Mouse (Mus musculus): ENCODE results near the gene Oaz2. TPM values are rescaled to one million over a fixed set of nuclear protein-coding genes. Genes with fewer than 3 reads are reported as not detected.

Oaz2 gene
- polyA plus RNA-seq, 1 experiment from 2014 or later: 263 TPM

DNA sequence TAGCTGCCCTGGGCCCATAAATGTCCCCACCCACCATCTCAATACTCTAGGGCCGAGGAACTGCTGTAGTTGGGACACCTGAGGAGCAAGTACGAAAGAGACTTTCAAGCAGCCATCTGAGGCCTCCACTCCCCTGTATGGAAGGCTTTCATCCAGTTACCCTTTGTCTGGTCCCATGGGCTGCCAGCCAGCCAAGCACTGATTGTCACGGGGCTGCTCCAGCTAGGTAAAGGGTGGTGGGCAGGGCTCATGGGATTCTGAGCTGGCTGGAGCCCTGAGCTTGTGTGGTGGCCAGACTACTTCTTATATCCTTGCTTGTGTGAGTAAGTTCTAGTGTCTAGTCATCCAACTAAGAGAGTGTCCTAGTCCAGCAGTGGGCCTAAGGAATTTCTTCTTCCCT lies 10.6 kb upstream of the Oaz2 start:
- ATAC-seq (ENCODE audit: insufficient read depth, low FRiP score, low TSS enrichment) (no peak), DNase-seq (ENCODE audit: low spot score) (no peak)
- no peaks in the 10 kb centered on the region for H3K36me3 ChIP-seq (ENCODE audit: control insufficient read depth, insufficient read depth, low read length)
- H3K27me3 ChIP-seq (ENCODE audit: control insufficient read depth, insufficient read depth, low read length): no peaks in the 10 kb centered on the region
- H3K9me3 ChIP-seq (ENCODE audit: control insufficient read depth, low read length): no peaks in the 10 kb centered on the region
- 70% methylated on average over 3 of the region's 3 CpGs for WGBS
- H3K4me2 ChIP-seq (ENCODE audit: low read depth): no peak overlapping the region
- H3K27ac ChIP-seq (ENCODE audit: low read depth, low read length): no peak overlapping the region
- no peaks in the 10 kb centered on the region for H3K4me1 ChIP-seq (ENCODE audit: control insufficient read depth, insufficient read depth, low read length)
- no peak overlapping the region for H3K4me3 ChIP-seq (ENCODE audit: low read depth, low read length)
- H3K9ac ChIP-seq (ENCODE audit: low read length): no peak overlapping the region

DNA sequence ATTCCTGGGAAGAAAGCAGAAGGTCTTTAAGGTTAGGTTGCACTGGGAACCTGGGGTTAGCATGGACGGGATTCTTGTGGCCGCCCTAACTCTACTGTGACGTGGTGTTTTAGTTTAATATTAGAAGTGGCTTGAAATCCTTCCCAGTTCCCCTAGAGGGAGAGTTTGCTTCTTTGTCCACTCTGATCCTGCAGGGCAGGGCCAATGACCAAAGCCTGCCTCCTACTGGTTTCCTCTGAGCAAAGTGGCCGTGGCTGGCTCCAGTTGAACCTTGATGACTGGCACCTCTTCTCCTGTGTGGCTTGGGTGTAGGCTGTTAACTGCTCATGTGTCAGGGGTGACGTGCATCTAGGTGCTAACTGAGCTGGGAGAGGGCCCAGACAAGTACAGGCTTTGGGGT lies 6.8 kb upstream of the Oaz2 start:
- H3K36me3 ChIP-seq (ENCODE audit: control insufficient read depth, insufficient read depth, low read length): no peaks in the 10 kb centered on the region
- H3K4me1 ChIP-seq (ENCODE audit: control insufficient read depth, insufficient read depth, low read length): no peaks in the 10 kb centered on the region
- H3K4me3 ChIP-seq (ENCODE audit: low read depth, low read length): no peak overlapping the region
- WGBS: 64% methylated on average over 5 of the region's 5 CpGs
- ATAC-seq (ENCODE audit: insufficient read depth, low FRiP score, low TSS enrichment) (no peak), DNase-seq (ENCODE audit: low spot score) (no peak)
- H3K9me3 ChIP-seq (ENCODE audit: control insufficient read depth, low read length): no peaks in the 10 kb centered on the region
- H3K9ac ChIP-seq (ENCODE audit: low read length): no peak overlapping the region
- no peak overlapping the region for H3K4me2 ChIP-seq (ENCODE audit: low read depth)
- no peak overlapping the region for H3K27ac ChIP-seq (ENCODE audit: low read depth, low read length)
- H3K27me3 ChIP-seq (ENCODE audit: control insufficient read depth, insufficient read depth, low read length): no peaks in the 10 kb centered on the region

DNA sequence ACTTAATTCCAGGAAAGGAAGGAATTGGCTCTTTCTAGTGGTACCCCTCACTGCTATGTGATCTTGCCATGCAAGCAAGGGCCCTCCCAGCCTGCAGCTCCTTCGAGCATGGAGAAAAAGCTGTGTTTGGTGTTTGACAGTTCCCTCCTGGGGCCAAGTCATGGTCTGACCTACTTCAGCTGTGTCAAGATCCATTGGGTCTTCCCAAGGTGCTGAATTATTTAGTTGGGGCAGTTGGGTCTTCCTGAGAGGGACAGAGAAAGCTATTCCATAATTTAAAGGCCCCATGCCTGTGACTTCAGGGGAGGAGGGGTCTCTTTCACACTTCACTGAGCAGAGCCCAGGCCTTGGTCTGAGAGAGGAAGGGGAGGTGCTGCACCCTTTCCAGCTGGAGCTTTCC lies 6.3 kb upstream of the Oaz2 start:
- Histone ChIP-seq H3K27me3 (ENCODE audit: control insufficient read depth, insufficient read depth, low read length) (no peaks in the 10 kb centered on the region), H3K9ac (ENCODE audit: low read length) (no peak overlapping the region), H3K4me2 (ENCODE audit: low read depth) (no peak overlapping the region), H3K36me3 (ENCODE audit: control insufficient read depth, insufficient read depth, low read length) (no peaks in the 10 kb centered on the region), H3K4me3 (ENCODE audit: low read depth, low read length) (no peak overlapping the region), H3K27ac (ENCODE audit: low read depth, low read length) (no peak overlapping the region), H3K4me1 (ENCODE audit: control insufficient read depth, insufficient read depth, low read length) (no peaks in the 10 kb centered on the region), H3K9me3 (ENCODE audit: control insufficient read depth, low read length) (no peaks in the 10 kb centered on the region)
- WGBS: 77% methylated on average over 1 of the region's 1 CpGs
- DNase-seq (ENCODE audit: low spot score): no peak
- no peak for ATAC-seq (ENCODE audit: insufficient read depth, low FRiP score, low TSS enrichment)

DNA sequence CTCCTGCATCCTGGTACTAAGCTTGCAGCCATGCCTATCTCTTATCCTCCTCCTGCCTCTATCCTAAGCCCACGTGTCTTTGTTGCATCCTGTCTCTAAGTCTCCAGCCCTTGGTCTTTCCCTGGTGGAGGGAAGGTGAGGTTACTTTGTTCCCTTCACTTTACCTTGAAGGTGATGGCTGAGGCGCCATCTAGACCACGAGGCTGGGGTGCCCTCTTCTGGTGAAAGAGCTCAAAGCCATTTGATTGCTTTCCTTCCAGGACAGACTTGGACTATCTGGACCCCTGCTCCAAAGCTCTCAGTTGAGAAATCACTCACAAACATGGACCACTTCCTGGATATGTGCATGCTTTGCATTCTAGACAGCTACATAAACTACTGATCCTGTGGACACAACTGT lies 3.6 kb upstream of the Oaz2 start:
- WGBS: 2% methylated on average over 3 of the region's 3 CpGs
- H3K9ac ChIP-seq (ENCODE audit: low read length): no peak overlapping the region
- no peak overlapping the region for H3K4me3 ChIP-seq (ENCODE audit: low read depth, low read length)
- DNase-seq (ENCODE audit: low spot score) (peak; percentile 58), ATAC-seq (ENCODE audit: insufficient read depth, low FRiP score, low TSS enrichment) (no peak)
- H3K9me3 ChIP-seq (ENCODE audit: control insufficient read depth, low read length): no peaks in the 10 kb centered on the region
- H3K27me3 ChIP-seq (ENCODE audit: control insufficient read depth, insufficient read depth, low read length): no peaks in the 10 kb centered on the region
- no peaks in the 10 kb centered on the region for H3K4me1 ChIP-seq (ENCODE audit: control insufficient read depth, insufficient read depth, low read length)
- H3K36me3 ChIP-seq (ENCODE audit: control insufficient read depth, insufficient read depth, low read length): no peaks in the 10 kb centered on the region
- H3K4me2 ChIP-seq (ENCODE audit: low read depth): no peak overlapping the region
- no peak overlapping the region for H3K27ac ChIP-seq (ENCODE audit: low read depth, low read length)

DNA sequence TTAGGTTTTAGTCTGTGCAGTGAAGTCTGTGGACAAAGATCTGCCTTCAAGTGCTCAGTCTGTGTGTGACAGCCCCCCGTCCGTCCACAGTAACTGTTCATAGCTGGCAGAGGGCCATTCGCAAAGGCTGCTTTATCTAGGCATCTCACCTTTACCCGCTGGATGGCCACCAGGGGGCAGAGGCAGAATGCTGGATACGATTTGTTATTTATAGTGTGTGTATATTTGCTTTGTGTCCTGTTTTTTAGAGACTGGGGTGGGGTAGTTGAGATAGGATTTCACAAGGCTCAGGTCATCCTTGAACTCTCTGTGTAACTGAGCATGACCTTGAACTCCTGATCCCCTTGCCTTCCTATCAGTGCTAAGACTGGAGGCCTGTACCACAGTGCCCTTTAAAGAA lies 1.8 kb upstream of the Oaz2 start:
- H3K27me3 ChIP-seq (ENCODE audit: control insufficient read depth, insufficient read depth, low read length): no peaks in the 10 kb centered on the region
- no peak overlapping the region for H3K4me3 ChIP-seq (ENCODE audit: low read depth, low read length)
- ATAC-seq (ENCODE audit: insufficient read depth, low FRiP score, low TSS enrichment) (no peak), DNase-seq (ENCODE audit: low spot score) (peak; percentile 71)
- no peak overlapping the region for H3K9ac ChIP-seq (ENCODE audit: low read length)
- H3K4me1 ChIP-seq (ENCODE audit: control insufficient read depth, insufficient read depth, low read length): no peaks in the 10 kb centered on the region
- 34% methylated on average over 5 of the region's 5 CpGs for WGBS
- H3K27ac ChIP-seq (ENCODE audit: low read depth, low read length): no peak overlapping the region
- H3K36me3 ChIP-seq (ENCODE audit: control insufficient read depth, insufficient read depth, low read length): no peaks in the 10 kb centered on the region
- no peak overlapping the region for H3K4me2 ChIP-seq (ENCODE audit: low read depth)
- no peaks in the 10 kb centered on the region for H3K9me3 ChIP-seq (ENCODE audit: control insufficient read depth, low read length)

DNA sequence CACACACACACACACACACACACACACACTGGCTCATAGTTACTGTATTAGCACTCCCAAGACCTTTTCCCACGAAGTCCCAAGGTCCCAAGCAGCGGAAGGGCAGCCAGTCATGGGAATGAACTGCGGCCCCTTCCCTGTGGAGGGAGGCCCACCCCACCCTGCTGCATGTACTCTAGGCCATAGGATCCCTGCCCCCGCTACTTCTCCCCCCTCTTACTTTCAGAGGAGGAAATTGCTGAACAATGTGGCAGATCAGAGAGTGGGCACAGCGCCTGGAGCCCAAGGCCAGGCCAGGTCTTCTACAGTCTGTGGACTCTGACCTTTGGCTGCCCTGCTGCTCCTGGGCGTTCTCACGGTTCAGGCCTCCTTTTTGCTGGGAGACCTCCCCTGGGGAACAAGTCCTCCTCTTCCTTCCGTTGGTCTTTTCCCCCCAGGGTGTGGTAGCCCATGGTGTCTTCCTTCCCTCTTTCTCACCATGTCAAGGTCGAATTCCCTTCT lies 3.7 kb downstream of the Oaz2 start:
- Histone ChIP-seq H3K4me2 (ENCODE audit: low read depth) (no peak overlapping the region), H3K4me3 (ENCODE audit: low read depth, low read length) (no peak overlapping the region), H3K27me3 (ENCODE audit: control insufficient read depth, insufficient read depth, low read length) (no peaks in the 10 kb centered on the region), H3K4me1 (ENCODE audit: control insufficient read depth, insufficient read depth, low read length) (peaks cover 3% of the 10 kb centered on the region; the same call in 1 of the 2 replicates), H3K9ac (ENCODE audit: low read length) (no peak overlapping the region), H3K27ac (ENCODE audit: low read depth, low read length) (no peak overlapping the region), H3K36me3 (ENCODE audit: control insufficient read depth, insufficient read depth, low read length) (no peaks in the 10 kb centered on the region), H3K9me3 (ENCODE audit: control insufficient read depth, low read length) (no peaks in the 10 kb centered on the region)
- ATAC-seq (ENCODE audit: insufficient read depth, low FRiP score, low TSS enrichment) (no peak), DNase-seq (ENCODE audit: low spot score) (no peak)
- 54% methylated on average over 9 of the region's 9 CpGs for WGBS

DNA sequence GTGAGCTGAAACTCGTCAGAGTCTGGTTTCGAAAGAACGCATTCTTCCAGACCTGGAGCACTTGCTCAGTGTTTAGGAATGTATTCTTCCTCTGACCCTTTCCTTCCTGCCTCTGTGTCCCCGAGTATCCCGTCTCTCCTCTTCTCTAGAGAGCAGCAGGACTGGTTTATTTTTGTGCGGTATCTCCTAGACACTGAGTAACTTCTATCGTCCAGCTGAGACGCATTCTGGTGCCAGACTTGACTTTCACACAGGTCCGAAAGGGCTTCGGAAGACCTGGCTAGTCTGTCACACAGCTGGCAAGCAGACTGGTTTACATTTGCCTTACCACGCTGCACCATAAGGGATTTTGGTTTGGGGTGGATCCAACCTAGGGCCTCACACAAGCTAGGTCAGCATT lies 5.2 kb downstream of the Oaz2 start:
- Histone ChIP-seq H3K27me3 (ENCODE audit: control insufficient read depth, insufficient read depth, low read length) (no peaks in the 10 kb centered on the region), H3K4me1 (ENCODE audit: control insufficient read depth, insufficient read depth, low read length) (peaks cover 13% of the 10 kb centered on the region), H3K4me3 (ENCODE audit: low read depth, low read length) (no peak overlapping the region), H3K4me2 (ENCODE audit: low read depth) (no peak overlapping the region), H3K9ac (ENCODE audit: low read length) (no peak overlapping the region), H3K36me3 (ENCODE audit: control insufficient read depth, insufficient read depth, low read length) (no peaks in the 10 kb centered on the region), H3K9me3 (ENCODE audit: control insufficient read depth, low read length) (no peaks in the 10 kb centered on the region), H3K27ac (ENCODE audit: low read depth, low read length) (no peak overlapping the region)
- 87% methylated on average over 11 of the region's 11 CpGs for WGBS
- DNase-seq (ENCODE audit: low spot score) (no peak), ATAC-seq (ENCODE audit: insufficient read depth, low FRiP score, low TSS enrichment) (no peak)

DNA sequence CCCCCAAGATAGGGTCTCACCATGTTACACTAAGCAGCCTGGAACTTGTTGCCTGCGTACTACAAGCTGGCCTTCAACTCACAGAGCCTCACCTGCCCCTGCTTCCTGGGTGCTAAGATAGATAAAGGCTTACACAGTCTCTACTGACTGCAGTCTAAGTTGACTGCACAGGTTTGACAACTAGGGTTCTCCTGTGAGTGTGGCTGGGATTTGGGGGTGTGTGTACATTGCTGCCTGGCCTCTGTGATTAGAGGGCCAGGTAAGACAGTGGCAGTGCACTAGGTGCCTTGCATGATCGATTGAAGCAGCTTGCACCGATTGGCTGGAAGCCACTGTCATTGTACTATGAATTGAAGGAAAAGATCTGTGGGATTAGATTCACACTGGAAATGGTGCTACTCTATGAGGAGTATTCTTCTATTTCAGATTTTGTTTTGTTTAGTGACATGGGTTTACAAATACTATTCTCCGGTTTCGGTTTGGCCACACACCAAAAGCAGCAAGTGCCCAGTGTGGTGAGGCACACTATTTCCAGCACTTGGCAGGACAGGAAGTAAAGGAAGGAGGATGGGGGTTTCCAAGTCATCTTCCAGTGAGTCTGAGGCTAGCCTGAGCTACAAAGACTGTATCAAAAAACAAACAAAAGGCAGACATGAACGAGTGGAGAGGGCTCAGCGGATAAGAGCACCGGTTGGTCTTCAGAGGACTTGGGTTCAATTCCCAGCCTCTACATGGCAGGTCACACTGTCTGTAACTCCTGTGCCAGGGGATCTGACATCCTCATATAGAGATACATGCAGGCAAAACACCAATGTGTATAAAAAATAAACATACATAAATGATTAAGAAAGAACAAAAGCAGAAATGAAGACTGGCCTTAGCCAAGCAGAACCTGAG lies 7.9 kb downstream of the Oaz2 start:
- peak overlapping the region; percentile 79 for H3K4me2 ChIP-seq (ENCODE audit: low read depth)
- no peaks in the 10 kb centered on the region for H3K9me3 ChIP-seq (ENCODE audit: control insufficient read depth, low read length)
- H3K36me3 ChIP-seq (ENCODE audit: control insufficient read depth, insufficient read depth, low read length): no peaks in the 10 kb centered on the region
- H3K27me3 ChIP-seq (ENCODE audit: control insufficient read depth, insufficient read depth, low read length): no peaks in the 10 kb centered on the region
- DNase-seq (ENCODE audit: low spot score) (no peak), ATAC-seq (ENCODE audit: insufficient read depth, low FRiP score, low TSS enrichment) (no peak; the same call in 1 of the 2 replicates)
- H3K4me3 ChIP-seq (ENCODE audit: low read depth, low read length): peak overlapping the region; percentile 80
- H3K4me1 ChIP-seq (ENCODE audit: control insufficient read depth, insufficient read depth, low read length): peaks cover 32% of the 10 kb centered on the region
- WGBS: 57% methylated on average over 8 of the region's 8 CpGs
- H3K9ac ChIP-seq (ENCODE audit: low read length): peak overlapping the region; percentile 75
- no peak overlapping the region for H3K27ac ChIP-seq (ENCODE audit: low read depth, low read length)
